Mouse (Mus musculus): ENCODE measurements around the gene Cbs. TPM values are rescaled to one million over a fixed set of nuclear protein-coding genes. Genes with fewer than 3 reads are reported as not detected.
"Not testable (repeated sequence)": the region's sequence is repeated elsewhere in the genome, so short reads cannot be mapped to it uniquely, and the experiment has no call there.

Cbs gene
- polyA plus RNA-seq, 1 experiment from 2014 or later = 2.1 TPM

DNA sequence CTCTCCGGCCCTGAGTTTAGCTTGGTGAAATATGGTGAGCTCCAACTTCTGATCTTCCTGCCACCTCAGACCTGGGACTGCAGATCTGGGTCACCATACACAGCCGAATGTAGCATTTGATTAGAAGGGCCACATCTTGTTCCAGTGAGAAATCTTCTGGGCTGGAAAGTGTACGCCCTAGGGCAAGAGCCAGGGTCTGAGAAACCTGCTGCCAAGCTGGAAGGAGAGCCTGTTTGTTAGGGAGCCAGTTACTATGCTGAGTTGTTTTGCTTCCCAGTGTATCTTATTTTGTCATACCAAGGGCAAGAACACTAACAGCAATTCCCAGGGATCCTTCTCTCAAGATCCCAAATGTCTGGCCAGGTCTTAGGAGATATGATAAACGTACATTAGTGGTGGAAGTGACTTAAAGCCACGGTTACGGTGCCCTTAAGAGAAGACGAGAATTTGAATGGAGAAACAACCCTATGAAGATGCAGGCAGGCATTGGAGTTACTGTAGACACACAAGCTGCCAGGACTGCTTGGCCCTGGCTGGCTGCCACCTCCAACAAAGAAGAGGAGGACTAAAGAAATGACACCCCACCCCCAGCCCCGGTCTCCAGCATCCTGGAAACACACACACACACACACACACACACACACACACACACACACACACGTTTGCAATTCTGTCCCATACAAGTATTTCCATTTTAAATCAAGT lies 980 bp upstream of the Cbs start:
- Histone ChIP-seq H3K27ac (no peak overlapping the region), H3K4me1 (peaks cover 18% of the 10 kb centered on the region), H3K9me3 (no peaks in the 10 kb centered on the region), H3K4me3 (peak overlapping the region; percentile 68), H3K36me3 (no peaks in the 10 kb centered on the region), H3K27me3 (ENCODE audit: insufficient read depth, poor library complexity, severe bottlenecking) (peaks cover 46% of the 10 kb centered on the region)
- 62% methylated on average over 9 of the region's 9 CpGs for WGBS
- peak; percentile 72 for DNase-seq (ENCODE audit: low spot score)

DNA sequence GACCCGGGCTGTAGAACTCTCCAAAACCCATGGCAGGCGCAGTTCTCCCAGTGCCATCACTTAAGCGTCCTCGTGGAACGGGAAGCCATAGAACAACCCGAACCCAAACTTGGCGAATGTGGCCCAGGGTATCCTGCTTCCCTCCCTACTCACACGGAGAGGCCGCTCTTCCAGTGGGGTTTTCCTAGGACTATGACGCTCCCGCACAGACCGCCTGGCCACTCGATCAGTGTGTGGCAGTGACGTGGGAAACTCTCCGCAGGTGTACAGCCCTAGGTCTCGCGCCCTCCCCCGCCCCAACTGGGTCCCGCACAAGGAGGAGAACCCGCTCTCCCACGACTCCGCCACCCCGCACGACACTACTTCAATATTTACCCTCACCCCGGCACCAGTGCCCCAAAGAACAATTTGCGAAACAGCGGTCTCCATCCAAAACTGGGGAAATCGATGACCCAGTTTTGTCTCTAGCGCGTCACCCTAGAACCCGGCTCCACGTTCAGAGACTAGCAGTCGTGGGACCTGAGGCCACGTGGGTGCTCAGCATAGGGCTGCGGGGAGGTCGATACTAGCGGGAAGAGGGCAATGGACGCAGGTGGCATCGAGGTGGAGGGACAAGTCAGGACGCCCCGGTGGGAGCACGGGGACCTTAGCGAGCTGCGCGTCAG lies 629 bp downstream of the Cbs start:
- Histone ChIP-seq H3K9me3 (no peaks in the 10 kb centered on the region), H3K27me3 (ENCODE audit: insufficient read depth, poor library complexity, severe bottlenecking) (peaks cover 46% of the 10 kb centered on the region), H3K4me3 (peak overlapping the region; percentile 68), H3K27ac (peak overlapping the region; percentile 72), H3K4me1 (peaks cover 18% of the 10 kb centered on the region), H3K36me3 (no peaks in the 10 kb centered on the region)
- WGBS = 6% methylated on average over 45 of the region's 45 CpGs
- DNase-seq (ENCODE audit: low spot score) = no peak

DNA sequence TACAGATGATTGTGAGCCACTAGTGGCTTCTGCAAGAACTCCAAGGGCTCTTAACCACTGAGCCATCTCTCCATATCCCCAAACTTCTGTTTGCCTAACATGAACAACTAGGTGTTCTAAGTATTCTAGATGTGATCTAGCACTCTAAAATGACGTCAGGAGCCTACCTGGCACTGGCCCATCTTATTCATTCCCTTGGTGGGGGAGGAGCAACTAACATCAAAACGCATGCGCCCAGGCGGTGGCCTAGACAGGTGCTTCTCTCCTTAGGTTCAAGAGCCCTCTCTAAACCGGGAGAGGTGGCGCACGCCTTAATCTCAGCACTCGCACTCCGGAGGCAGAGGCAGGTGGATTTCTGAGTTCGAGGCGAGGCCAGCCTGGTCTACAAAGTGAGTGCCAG lies 1.3 kb downstream of the Cbs start:
- WGBS = 41% methylated on average over 11 of the region's 11 CpGs
- H3K4me3 ChIP-seq = 0 out of 2 replicates have a peak overlapping the region, but pooled peaks have one; percentile 68
- no peak for DNase-seq (ENCODE audit: low spot score)

DNA sequence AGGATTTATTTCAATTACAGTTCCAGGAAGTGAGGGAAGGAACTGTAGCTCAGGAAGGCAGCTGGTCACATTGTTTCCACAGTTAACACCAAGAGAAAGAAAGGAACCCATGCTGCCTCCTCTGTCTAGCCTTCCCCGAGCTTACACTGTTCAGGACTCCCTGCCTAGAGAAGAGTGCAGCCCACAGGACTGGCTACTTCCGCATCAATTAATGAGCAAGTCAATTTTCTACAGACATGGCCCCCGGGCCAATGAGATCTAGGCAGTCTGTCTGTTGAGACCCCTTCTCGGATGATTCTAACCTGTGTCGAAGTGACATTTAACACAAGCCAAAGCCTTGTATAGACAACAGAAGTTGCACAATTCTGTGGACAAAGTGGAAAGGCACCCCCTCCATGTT lies 2.1 kb downstream of the Cbs start:
- peaks cover 46% of the 10 kb centered on the region for H3K27me3 ChIP-seq (ENCODE audit: insufficient read depth, poor library complexity, severe bottlenecking)
- no peaks in the 10 kb centered on the region for H3K36me3 ChIP-seq
- H3K4me3 ChIP-seq = no peak overlapping the region
- no peak overlapping the region for H3K27ac ChIP-seq
- no peaks in the 10 kb centered on the region for H3K9me3 ChIP-seq
- 75% methylated on average over 5 of the region's 5 CpGs for whole genome bisulfite sequencing
- H3K4me1 ChIP-seq = peaks cover 22% of the 10 kb centered on the region
- DNase-seq (ENCODE audit: low spot score) = no peak

More for the DNA sequence above, 1.3 kb downstream of the Cbs start:
- H3K27me3 ChIP-seq (ENCODE audit: insufficient read depth, poor library complexity, severe bottlenecking) = peaks cover 46% of the 10 kb centered on the region
- H3K27ac ChIP-seq = no peak overlapping the region
- no peaks in the 10 kb centered on the region for H3K36me3 ChIP-seq
- no peaks in the 10 kb centered on the region for H3K9me3 ChIP-seq
- H3K4me1 ChIP-seq = peaks cover 22% of the 10 kb centered on the region

DNA sequence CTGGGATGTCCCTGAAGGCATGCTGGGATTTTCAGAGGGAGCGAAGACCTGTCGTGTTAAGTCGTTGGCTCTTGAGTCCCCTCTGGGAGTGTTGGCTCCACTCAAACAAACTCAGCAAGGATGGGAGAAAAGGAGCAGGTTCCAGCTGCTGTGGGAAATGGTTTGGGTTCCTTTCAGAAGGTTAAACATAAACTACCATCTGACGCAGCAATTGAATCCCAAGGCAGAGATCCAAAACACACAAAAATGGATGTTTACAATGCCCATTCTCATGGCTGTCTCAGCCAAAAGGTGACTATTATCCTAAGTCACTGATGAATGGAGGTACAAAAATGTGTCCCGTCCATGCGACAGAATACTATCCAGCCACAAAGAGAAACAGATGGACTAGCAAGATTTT lies 4.0 kb downstream of the Cbs start:
- Histone ChIP-seq H3K27ac (no peak overlapping the region), H3K27me3 (ENCODE audit: insufficient read depth, poor library complexity, severe bottlenecking) (peaks cover 39% of the 10 kb centered on the region), H3K9me3 (no peaks in the 10 kb centered on the region), H3K4me3 (no peak overlapping the region), H3K4me1 (peaks cover 22% of the 10 kb centered on the region), H3K36me3 (no peaks in the 10 kb centered on the region)
- no peak for DNase-seq (ENCODE audit: low spot score)
- WGBS = 73% methylated on average over 6 of the region's 6 CpGs

DNA sequence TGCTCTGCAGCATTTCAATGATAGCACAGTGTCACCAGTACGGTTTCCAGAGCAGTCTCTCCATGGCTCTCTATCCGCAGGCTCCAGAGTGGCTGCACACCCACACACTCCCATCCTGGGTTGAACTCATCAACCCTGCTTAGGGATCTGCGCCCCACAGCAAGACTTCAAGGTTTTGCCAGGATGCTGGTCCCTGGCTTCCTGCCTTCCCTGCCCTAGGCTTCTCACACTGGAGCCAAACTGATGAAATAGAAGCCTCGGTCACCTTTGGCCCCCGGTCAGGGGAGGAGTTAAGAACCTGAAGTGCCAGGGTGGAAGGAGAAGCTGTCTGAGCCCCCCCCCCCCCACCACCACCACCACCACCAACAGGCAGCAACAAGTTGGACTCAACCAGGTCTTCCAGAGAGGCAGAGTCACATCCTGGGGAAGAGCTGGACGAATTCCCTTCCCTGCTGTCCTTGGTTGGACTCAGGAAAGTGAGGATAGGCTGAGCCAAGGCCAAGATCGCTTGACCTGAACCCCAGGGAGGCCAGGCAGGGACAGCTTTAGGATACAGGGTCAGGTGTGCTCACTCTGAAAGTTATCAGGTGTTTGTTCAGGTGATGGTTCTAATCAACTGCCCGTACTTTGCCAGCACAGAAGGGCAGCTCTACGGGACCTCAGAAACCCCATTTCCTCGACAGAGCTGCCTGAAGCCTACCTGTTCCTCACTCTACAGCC lies 5.8 kb downstream of the Cbs start:
- Histone ChIP-seq H3K4me3 (no peak overlapping the region), H3K27me3 (ENCODE audit: insufficient read depth, poor library complexity, severe bottlenecking) (peaks cover 21% of the 10 kb centered on the region), H3K36me3 (no peaks in the 10 kb centered on the region), H3K9me3 (no peaks in the 10 kb centered on the region), H3K27ac (no peak overlapping the region), H3K4me1 (peaks cover 6% of the 10 kb centered on the region)
- 69% methylated on average over 10 of the region's 10 CpGs for WGBS
- no peak for DNase-seq (ENCODE audit: low spot score)

DNA sequence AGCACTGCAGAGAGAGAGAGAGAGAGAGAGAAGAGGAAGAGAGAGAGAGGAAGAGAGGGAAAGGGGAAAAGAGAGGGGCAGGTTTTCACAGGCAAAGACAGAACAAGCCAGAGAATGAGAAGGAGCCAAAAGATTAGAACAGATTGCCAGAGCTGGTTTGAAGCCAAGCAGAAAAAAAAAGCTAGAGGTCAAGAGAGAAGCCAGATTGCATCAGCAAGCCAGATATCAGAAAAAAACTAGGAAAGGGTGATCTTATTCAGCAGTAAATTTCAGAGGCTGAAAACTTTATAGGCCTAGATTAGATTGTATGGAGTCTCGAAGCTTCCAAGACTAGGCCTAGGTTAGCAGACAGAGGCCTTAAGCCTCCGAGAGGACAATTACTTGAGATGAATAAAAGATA lies 9.1 kb downstream of the Cbs start:
- Histone ChIP-seq H3K27me3 (ENCODE audit: insufficient read depth, poor library complexity, severe bottlenecking) (no peaks in the 10 kb centered on the region), H3K4me1 (0 out of 2 replicates have a peak, but pooled peaks cover 4% of the 10 kb centered on the region), H3K9me3 (no peaks in the 10 kb centered on the region), H3K27ac (no peak overlapping the region), H3K36me3 (no peaks in the 10 kb centered on the region), H3K4me3 (no peak overlapping the region)
- DNase-seq (ENCODE audit: low spot score) = no peak
- 88% methylated on average over 2 of the region's 2 CpGs for WGBS

DNA sequence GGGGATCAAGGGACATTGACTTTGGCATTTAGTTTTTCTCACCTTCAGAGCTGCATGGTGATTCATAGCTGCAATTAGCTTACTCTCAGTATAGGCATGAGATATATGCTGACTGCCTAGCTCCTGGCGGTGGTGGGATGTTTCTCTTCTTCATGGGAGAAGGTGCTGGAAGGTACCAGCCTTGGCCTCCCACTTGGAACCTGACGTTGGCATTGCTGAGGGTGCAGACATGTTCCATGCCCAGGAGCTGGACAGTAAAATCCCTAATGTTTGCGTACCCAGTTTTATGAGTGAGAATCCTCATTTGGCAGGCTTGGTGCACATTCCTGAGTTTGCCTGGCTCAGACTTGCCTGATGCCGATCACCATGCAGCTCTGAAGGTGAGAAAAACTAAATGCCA lies 13.9 kb downstream of the Cbs start:
- no peaks in the 10 kb centered on the region; the same call in 1 of the 2 replicates for H3K27me3 ChIP-seq (ENCODE audit: insufficient read depth, poor library complexity, severe bottlenecking)
- no peak for DNase-seq (ENCODE audit: low spot score)
- no peaks in the 10 kb centered on the region for H3K36me3 ChIP-seq
- no peaks in the 10 kb centered on the region for H3K9me3 ChIP-seq
- WGBS = 88% methylated on average over 4 of the region's 4 CpGs
- H3K27ac ChIP-seq = no peak overlapping the region
- no peak overlapping the region for H3K4me3 ChIP-seq
- H3K4me1 ChIP-seq = no peaks in the 10 kb centered on the region

DNA sequence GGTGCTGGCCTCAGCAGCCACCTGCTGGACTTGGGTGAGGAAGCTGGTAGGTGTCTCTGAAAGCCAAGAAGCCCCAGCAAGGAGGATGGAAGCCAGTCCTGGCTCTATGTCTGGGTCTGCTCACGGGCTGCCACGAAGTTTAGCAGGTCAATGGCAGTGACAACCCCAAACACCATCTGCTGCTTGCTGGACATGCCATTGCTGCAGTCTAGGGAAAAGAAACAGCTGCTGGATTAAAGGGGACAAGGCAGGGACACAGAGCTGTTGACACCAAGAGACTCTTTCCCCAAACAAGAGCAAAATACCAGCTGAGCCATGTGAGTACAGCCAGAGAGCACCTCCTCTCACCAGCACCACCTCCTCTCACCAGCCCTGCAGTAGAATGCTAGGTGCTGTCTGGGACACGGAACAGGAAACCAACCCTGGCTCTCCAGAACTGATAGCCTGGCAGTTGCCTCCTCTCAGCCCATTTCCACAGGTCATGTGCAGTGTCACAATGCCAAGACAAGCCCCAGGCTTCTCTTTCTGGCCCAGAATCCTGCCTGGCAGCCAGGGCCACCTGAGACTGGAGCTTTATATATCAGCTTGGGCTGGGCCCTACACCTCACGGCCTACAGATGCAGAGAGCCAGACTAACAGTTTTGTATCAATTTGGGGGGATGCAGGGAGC lies 23.8 kb downstream of the Cbs start:
- Histone ChIP-seq H3K36me3 (no peaks in the 10 kb centered on the region), H3K27ac (no peak overlapping the region), H3K4me3 (no peak overlapping the region), H3K4me1 (0 out of 2 replicates have a peak, but pooled peaks cover 10% of the 10 kb centered on the region), H3K27me3 (ENCODE audit: insufficient read depth, poor library complexity, severe bottlenecking) (no peaks in the 10 kb centered on the region), H3K9me3 (no peaks in the 10 kb centered on the region)
- DNase-seq (ENCODE audit: low spot score) = no peak
- 80% methylated on average over 4 of the region's 4 CpGs for WGBS

DNA sequence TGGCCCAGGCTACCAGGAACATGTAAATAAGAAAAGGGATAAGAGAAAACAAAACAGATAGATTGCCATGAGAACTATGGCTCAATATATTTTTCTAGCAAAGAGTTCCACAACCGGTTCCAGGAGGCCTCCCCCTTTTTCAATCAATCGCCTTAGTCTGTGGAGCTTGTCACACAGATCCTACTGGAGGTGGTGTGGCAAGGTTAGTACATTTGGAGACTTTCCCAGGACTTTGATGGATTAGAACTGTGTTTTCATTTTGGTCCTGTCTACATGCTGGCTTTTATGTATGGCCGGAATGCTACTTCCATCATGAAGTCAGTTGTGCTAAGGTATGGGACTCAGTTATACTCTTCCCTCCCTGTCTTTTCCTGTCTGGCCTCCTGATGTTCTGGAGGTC lies 27.1 kb downstream of the Cbs start:
- WGBS = 90% methylated on average over 3 of the region's 3 CpGs
- H3K4me3 ChIP-seq = no peak overlapping the region
- H3K9me3 ChIP-seq = no peaks in the 10 kb centered on the region
- 0 out of 2 replicates have a peak, but pooled peaks cover 14% of the 10 kb centered on the region for H3K4me1 ChIP-seq
- H3K36me3 ChIP-seq = peaks cover 11% of the 10 kb centered on the region
- DNase-seq (ENCODE audit: low spot score) = no peak
- no peaks in the 10 kb centered on the region for H3K27me3 ChIP-seq (ENCODE audit: insufficient read depth, poor library complexity, severe bottlenecking)
- no peak overlapping the region for H3K27ac ChIP-seq

DNA sequence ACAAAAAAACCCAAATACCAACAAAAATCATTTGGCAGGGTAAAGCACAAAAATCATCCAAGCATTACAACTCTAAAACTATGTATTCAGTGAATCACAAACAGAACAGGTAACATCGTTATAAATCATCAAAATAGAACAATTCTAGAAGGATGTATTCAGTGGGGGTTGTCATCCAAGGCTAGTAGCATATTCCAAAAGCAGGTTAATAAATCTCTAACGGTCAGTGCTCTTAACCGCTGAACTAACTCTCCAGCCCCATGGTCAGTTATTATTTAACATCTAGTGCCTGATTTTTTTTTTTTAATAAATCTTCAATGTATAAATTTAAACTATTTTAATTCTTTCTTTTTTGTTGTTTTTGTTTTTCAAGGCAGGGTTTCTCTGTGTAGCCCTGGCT lies 27.9 kb downstream of the Cbs start:
- not testable (repeated sequence) for H3K27me3 ChIP-seq (ENCODE audit: insufficient read depth, poor library complexity, severe bottlenecking)
- H3K4me1 ChIP-seq = 0 out of 2 replicates have a peak, but pooled peaks cover 14% of the 10 kb centered on the region

DNA sequence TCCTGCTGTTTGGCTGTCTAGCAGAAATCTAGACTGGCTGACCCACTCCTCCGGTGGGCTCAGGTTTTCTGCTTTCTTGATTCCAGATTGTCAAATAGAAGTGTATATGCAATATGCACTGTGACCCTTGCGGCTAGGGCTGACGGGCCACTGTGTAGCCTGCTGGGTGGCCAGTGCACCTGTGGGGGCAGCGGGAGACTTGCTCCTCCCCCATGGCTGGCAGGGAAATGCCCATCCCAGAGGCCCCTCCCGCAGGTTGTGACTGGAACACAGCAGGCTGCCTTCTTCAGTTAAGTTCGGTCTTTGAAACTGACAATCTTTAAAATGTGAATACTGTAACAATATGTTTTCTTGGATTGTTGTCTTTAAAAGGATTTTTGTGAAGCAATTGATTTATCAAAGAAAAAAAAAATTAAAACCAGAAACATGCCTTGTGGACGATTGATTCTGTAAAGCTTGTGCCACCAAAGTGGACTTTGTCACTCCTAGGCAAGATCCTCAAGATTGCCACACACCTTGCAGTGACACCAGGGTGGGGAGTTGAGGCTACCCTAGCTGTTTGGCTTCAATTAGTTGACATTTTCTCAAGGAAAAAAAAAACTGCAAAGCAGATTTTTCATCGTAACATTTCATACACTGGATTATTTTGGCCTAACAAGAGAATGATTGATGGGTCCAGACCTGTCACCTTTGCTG lies 29.6 kb downstream of the Cbs start:
- peaks cover 34% of the 10 kb centered on the region for H3K36me3 ChIP-seq

More for the DNA sequence above, 27.9 kb downstream of the Cbs start:
- H3K27ac ChIP-seq; H3K9me3 ChIP-seq; DNase-seq (ENCODE audit: low spot score); H3K4me3 ChIP-seq: not testable (repeated sequence)
- peaks cover 19% of the 10 kb centered on the region for H3K36me3 ChIP-seq
- 91% methylated on average over 3 of the region's 3 CpGs for WGBS

More for the DNA sequence above, 29.6 kb downstream of the Cbs start:
- no peak overlapping the region for H3K4me3 ChIP-seq
- H3K27me3 ChIP-seq (ENCODE audit: insufficient read depth, poor library complexity, severe bottlenecking) = no peaks in the 10 kb centered on the region
- peaks cover 7% of the 10 kb centered on the region; the same call in 1 of the 2 replicates for H3K4me1 ChIP-seq
- 81% methylated on average over 8 of the region's 8 CpGs for WGBS
- DNase-seq (ENCODE audit: low spot score) = no peak
- H3K27ac ChIP-seq = no peak overlapping the region
- no peaks in the 10 kb centered on the region for H3K9me3 ChIP-seq
